17 mouse cellular contexts compared by ENCODE assay signal in the genomic region with DNA sequence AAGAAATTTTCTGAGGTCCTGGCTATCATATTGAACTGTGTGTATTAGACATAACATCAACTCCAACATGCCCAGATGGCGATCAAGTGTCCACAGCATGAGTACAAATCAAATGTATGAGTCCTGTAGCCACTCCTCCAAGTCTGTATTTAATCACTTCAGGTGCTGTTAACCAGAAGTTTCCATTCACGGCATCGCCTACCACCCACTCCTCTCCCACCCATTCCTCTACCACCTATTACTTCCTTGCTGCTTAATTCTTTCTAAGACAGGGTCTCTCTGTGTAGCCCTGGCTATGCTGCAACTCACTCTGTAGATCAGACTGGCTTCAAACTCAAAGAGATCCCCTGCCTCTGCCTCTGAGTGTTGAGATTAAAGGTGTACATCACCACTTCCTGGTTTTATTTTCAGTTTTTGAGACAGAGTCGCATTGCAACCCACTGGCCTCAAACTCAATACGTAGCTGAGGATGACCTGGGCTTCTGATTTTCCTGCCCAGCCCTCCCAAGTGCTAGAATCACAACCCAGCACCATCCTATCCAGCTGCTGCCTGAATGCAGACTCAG. TPM values are rescaled to one million over a fixed set of nuclear protein-coding genes. Genes with fewer than 3 reads are reported as not detected.
"Had no signal": no experiment of that assay in that cellular context is flagged by ENCODE, and none has a peak within 500 bp of the region (broad histone marks: within the 10 kb centered on the region; RNA-seq: fewer than 3 reads in every experiment).

No protein-coding gene starts in this region.

- H3K9ac ChIP-seq: limb, embryonic 13.5 days; liver, embryonic 12.5 days; liver, embryonic 15.5 days; midbrain, embryonic 12.5 days; midbrain, embryonic 15.5 days; neural tube, embryonic 13.5 days had no signal

- H3K36me3 ChIP-seq: limb, embryonic 13.5 days; liver, embryonic 12.5 days; liver, embryonic 15.5 days; midbrain, embryonic 12.5 days; midbrain, embryonic 15.5 days had no signal

- ATAC-seq: intestine, postnatal 0 days; liver, embryonic 12.5 days; midbrain, embryonic 15.5 days had no signal

- H3K4me3 ChIP-seq: limb, embryonic 13.5 days; liver, embryonic 12.5 days; liver, embryonic 15.5 days; midbrain, embryonic 12.5 days; midbrain, embryonic 15.5 days; neural tube, embryonic 13.5 days had no signal

- H3K27ac ChIP-seq: kidney, postnatal 0 days; limb, embryonic 13.5 days; liver, embryonic 12.5 days; liver, embryonic 15.5 days; macrophage; midbrain, embryonic 12.5 days; midbrain, embryonic 15.5 days; neural tube, embryonic 13.5 days had no signal

- H3K9me3 ChIP-seq: limb, embryonic 13.5 days; liver, embryonic 12.5 days; liver, embryonic 15.5 days; midbrain, embryonic 12.5 days; midbrain, embryonic 15.5 days; neural tube, embryonic 13.5 days had no signal

- H3K4me1 ChIP-seq: midbrain, embryonic 12.5 days had no signal

- H3K4me2 ChIP-seq: limb, embryonic 13.5 days; liver, embryonic 12.5 days; liver, embryonic 15.5 days; midbrain, embryonic 12.5 days; midbrain, embryonic 15.5 days; neural tube, embryonic 13.5 days had no signal

- DNase-seq: kidney, adult 2 months; kidney, postnatal 25 days; liver; lung, adult 2 months; lung, postnatal 14 days; thymus, adult 18-20 months; thymus, postnatal 36 days had no signal

- H3K27me3 ChIP-seq: limb, embryonic 13.5 days; midbrain, embryonic 12.5 days; midbrain, embryonic 15.5 days; neural tube, embryonic 13.5 days had no signal

RNA-seq across cellular contexts. Expression of gene Catip, which starts 1.9 kb away (rescaled TPM):
- polyA plus RNA-seq: liver, embryonic 15.5 days had no signal

RNA-seq across cellular contexts. Expression of gene Vil1, which starts 49.1 kb away (rescaled TPM):
- polyA plus RNA-seq: spleen, adult 2 months had no signal
